Mouse (Mus musculus) limb, embryonic 11.5 days (tissue): ENCODE results near the gene Ulk4. TPM values are rescaled to one million over a fixed set of nuclear protein-coding genes. Genes with fewer than 3 reads are reported as not detected.

Experiments used
- ATAC-seq: fragments of 200-750 bp; cut with Nextera tagmentation; 2 replicates; pipeline ENCODE4 v1.8.0; 2017; ENCODE audit warnings: low read depth; ENCODE audit not compliant: insufficient number of reproducible peaks, low FRiP score, low TSS enrichment
- DNase-seq: peaks from one replicate; pipeline ENCODE4 v3.0.0-alpha.2; 2015; ENCODE audit warnings: low spot score
- H3K27ac ChIP-seq: fragments of 300-500 bp; sonication (generic); replicated peaks from 2 replicates; pipeline ENCODE4 v1.5.1; 2014; ENCODE audit warnings: low read depth, mild to moderate bottlenecking, low read length
- H3K27me3 ChIP-seq: fragments of 300-500 bp; sonication (generic); 2 replicates; pipeline ENCODE4 v1.6.1; 2014; ENCODE audit warnings: mild to moderate bottlenecking, low read length, mixed read lengths; ENCODE audit not compliant: control insufficient read depth, insufficient read depth
- H3K36me3 ChIP-seq: fragments of 300-500 bp; sonication (generic); 2 replicates; pipeline ENCODE4 v1.6.1; 2014; ENCODE audit warnings: mild to moderate bottlenecking, low read length, moderate library complexity, mixed read lengths; ENCODE audit not compliant: control insufficient read depth, insufficient read depth
- H3K4me1 ChIP-seq: fragments of 300-500 bp; sonication (generic); 2 replicates; pipeline ENCODE4 v1.6.1; 2014; ENCODE audit warnings: low read length, mixed read lengths; ENCODE audit not compliant: control insufficient read depth, insufficient read depth
- H3K4me2 ChIP-seq: fragments of 300-500 bp; sonication (generic); 2 replicates; pipeline ENCODE4 v1.6.1; 2014; ENCODE audit warnings: low read depth, mild to moderate bottlenecking, moderate library complexity; ENCODE audit not compliant: severe bottlenecking
- H3K4me3 ChIP-seq: fragments of 300-500 bp; sonication (generic); 2 replicates; pipeline ENCODE4 v1.5.1; 2014; ENCODE audit warnings: low read depth, low read length
- H3K9ac ChIP-seq: fragments of 300-500 bp; sonication (generic); 2 replicates; pipeline ENCODE4 v1.6.1; 2014; ENCODE audit warnings: mild to moderate bottlenecking, low read length
- H3K9me3 ChIP-seq: fragments of 300-500 bp; sonication (generic); 2 replicates; pipeline ENCODE4 v1.6.1; 2016; ENCODE audit warnings: low read length; ENCODE audit not compliant: control insufficient read depth
- WGBS: fragments of 180-500 bp; shearing (Covaris S2); extraction: QIAGEN DNeasy Blood & Tissue Kit; methylation state at CpG from one replicate; pipeline ENCODE4 v1.1.7; 2014; 5-methylcytosine and 5-hydroxymethylcytosine counted together
- polyA plus RNA-seq: library from polyadenylated mRNA; unstranded; fragments of >200 nt; fragmentation: Nextera tagmentation; extraction: Ambion mirVana; gene quantifications from 2 replicates; pipeline ENCODE4 v1.2.1, GENCODE M21; 2014

The Ulk4 gene
- polyA plus RNA-seq, 1 experiment from 2014 or later, result 147 TPM

DNA sequence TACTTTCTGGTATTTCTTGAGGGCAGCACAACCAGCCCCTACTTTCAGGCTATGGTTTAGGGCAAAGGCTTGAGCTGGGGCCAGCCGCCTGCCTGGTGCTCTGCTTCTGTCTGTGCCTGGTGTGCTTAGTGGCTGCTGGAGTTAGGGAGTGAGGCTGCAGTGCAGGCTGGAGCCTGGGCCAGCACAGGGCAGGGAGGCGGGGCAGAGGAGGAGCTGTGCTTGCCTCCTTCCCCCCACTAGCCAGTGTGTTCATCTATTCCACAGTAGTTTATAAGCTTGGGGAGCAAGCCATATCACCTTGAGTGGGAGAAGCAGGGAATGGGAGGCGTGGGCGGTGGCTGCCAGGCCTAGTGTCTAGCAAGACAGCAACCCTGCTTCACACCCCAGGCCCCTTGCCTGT is 313.9 kb downstream of the Ulk4 start:
- Histone ChIP-seq H3K36me3 (peaks cover 70% of the 10 kb centered on the region), H3K9me3 (no peaks in the 10 kb centered on the region), H3K4me2 (no peak overlapping the region), H3K4me1 (no peaks in the 10 kb centered on the region), H3K27ac (no peak overlapping the region), H3K9ac (no peak overlapping the region), H3K4me3 (no peak overlapping the region), H3K27me3 (no peaks in the 10 kb centered on the region)
- DNase-seq (no peak), ATAC-seq (no peak)
- 91% methylated on average over 4 of the region's 4 CpGs for WGBS

GRCm38 (mm10) chr9:120961969-120962700 is 314.9 kb downstream of the Ulk4 start:
- H3K27me3 ChIP-seq, result no peaks in the 10 kb centered on the region
- H3K36me3 ChIP-seq, result peaks cover 74% of the 10 kb centered on the region
- H3K27ac ChIP-seq, result no peak overlapping the region; the same call in 1 of the 2 replicates
- ATAC-seq, result no peak
- no peak overlapping the region for H3K4me2 ChIP-seq
- H3K9ac ChIP-seq, result no peak overlapping the region
- DNase-seq, result no peak
- no peak overlapping the region for H3K4me3 ChIP-seq
- H3K4me1 ChIP-seq, result no peaks in the 10 kb centered on the region
- H3K9me3 ChIP-seq, result no peaks in the 10 kb centered on the region
- 81% methylated on average over 3 of the region's 3 CpGs for WGBS

DNA sequence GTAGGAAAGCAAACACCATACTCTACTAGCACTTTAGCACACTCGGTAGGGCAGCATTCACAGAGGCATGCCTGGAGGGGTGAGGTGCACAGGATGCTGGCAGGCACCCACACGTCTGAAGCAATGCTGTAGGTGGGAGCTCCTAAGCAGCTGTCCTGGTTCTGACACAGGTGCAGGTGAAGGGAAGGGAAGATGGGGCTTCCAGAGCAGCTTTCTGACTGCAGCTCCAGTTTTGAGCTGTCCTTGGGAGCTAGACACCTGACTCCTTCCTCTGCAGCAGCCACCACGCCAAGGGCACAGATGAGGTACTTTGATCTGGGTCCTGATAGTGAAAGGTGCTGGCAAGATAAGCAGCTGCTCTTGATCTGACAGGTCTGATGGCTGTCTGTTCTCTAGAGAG is 315.5 kb downstream of the Ulk4 start:
- Histone ChIP-seq H3K9ac (no peak overlapping the region), H3K4me2 (no peak overlapping the region), H3K36me3 (peaks cover 77% of the 10 kb centered on the region), H3K9me3 (no peaks in the 10 kb centered on the region), H3K27me3 (no peaks in the 10 kb centered on the region), H3K4me1 (no peaks in the 10 kb centered on the region), H3K27ac (no peak overlapping the region; the same call in 1 of the 2 replicates), H3K4me3 (no peak overlapping the region)
- 74% methylated on average over 3 of the region's 3 CpGs for WGBS
- DNase-seq, result no peak
- ATAC-seq, result no peak

GRCm38 (mm10) chr9:120960611-120961010 is 316.4 kb downstream of the Ulk4 start:
- Histone ChIP-seq H3K9me3 (no peaks in the 10 kb centered on the region), H3K27me3 (no peaks in the 10 kb centered on the region), H3K36me3 (peaks cover 80% of the 10 kb centered on the region), H3K4me1 (no peaks in the 10 kb centered on the region), H3K4me2 (no peak overlapping the region), H3K27ac (no peak overlapping the region), H3K9ac (no peak overlapping the region), H3K4me3 (no peak overlapping the region)
- WGBS, result 89% methylated on average over 4 of the region's 4 CpGs
- DNase-seq (no peak), ATAC-seq (no peak)

- ATAC-seq (no peak), DNase-seq (no peak)
- Histone ChIP-seq H3K27me3 (no peaks in the 10 kb centered on the region), H3K9me3 (no peaks in the 10 kb centered on the region), H3K9ac (no peak overlapping the region), H3K27ac (no peak overlapping the region), H3K4me2 (no peak overlapping the region), H3K4me3 (no peak overlapping the region), H3K4me1 (no peaks in the 10 kb centered on the region), H3K36me3 (peaks cover 79% of the 10 kb centered on the region)
- WGBS, result 91% methylated on average over 4 of the region's 4 CpGs
These were observed 317.8 kb downstream of the Ulk4 start for GRCm38 (mm10) chr9:120959225-120959624.

GRCm38 (mm10) chr9:120958560-120958959 is 318.4 kb downstream of the Ulk4 start:
- WGBS, result 95% methylated on average over 6 of the region's 6 CpGs
- no peak overlapping the region for H3K4me2 ChIP-seq
- DNase-seq (no peak), ATAC-seq (no peak)
- no peak overlapping the region for H3K9ac ChIP-seq
- no peak overlapping the region for H3K4me3 ChIP-seq
- H3K4me1 ChIP-seq, result no peaks in the 10 kb centered on the region
- H3K9me3 ChIP-seq, result no peaks in the 10 kb centered on the region
- no peak overlapping the region for H3K27ac ChIP-seq
- H3K36me3 ChIP-seq, result peaks cover 81% of the 10 kb centered on the region
- no peaks in the 10 kb centered on the region for H3K27me3 ChIP-seq

GRCm38 (mm10) chr9:120958051-120958450 is 318.9 kb downstream of the Ulk4 start:
- DNase-seq, result no peak

GRCm38 (mm10) chr9:120951947-120952346 is 325.1 kb downstream of the Ulk4 start:
- 83% methylated on average over 3 of the region's 3 CpGs for WGBS
- H3K36me3 ChIP-seq, result peaks cover 62% of the 10 kb centered on the region
- no peak overlapping the region for H3K9ac ChIP-seq
- ATAC-seq, result no peak
- H3K9me3 ChIP-seq, result no peaks in the 10 kb centered on the region
- H3K27ac ChIP-seq, result no peak overlapping the region
- 0 out of 2 replicates have a peak, but pooled peaks cover 3% of the 10 kb centered on the region for H3K4me1 ChIP-seq
- H3K27me3 ChIP-seq, result no peaks in the 10 kb centered on the region
- no peak overlapping the region for H3K4me2 ChIP-seq
- no peak overlapping the region for H3K4me3 ChIP-seq
- DNase-seq, result no peak

More at GRCm38 (mm10) chr9:120958051-120958450, 318.9 kb downstream of the Ulk4 start:
- H3K36me3 ChIP-seq, result peaks cover 83% of the 10 kb centered on the region
- no peak overlapping the region for H3K4me2 ChIP-seq
- H3K9ac ChIP-seq, result no peak overlapping the region
- H3K4me3 ChIP-seq, result no peak overlapping the region
- no peak overlapping the region for H3K27ac ChIP-seq
- ATAC-seq, result no peak
- H3K9me3 ChIP-seq, result no peaks in the 10 kb centered on the region
- H3K4me1 ChIP-seq, result no peaks in the 10 kb centered on the region
- no peaks in the 10 kb centered on the region for H3K27me3 ChIP-seq
- 86% methylated on average over 5 of the region's 5 CpGs for WGBS

GRCm38 (mm10) chr9:120950761-120951160 is 326.2 kb downstream of the Ulk4 start:
- Histone ChIP-seq H3K36me3 (peaks cover 50% of the 10 kb centered on the region), H3K4me1 (0 out of 2 replicates have a peak, but pooled peaks cover 3% of the 10 kb centered on the region), H3K9me3 (no peaks in the 10 kb centered on the region), H3K9ac (no peak overlapping the region), H3K27ac (no peak overlapping the region), H3K27me3 (no peaks in the 10 kb centered on the region), H3K4me3 (no peak overlapping the region), H3K4me2 (no peak overlapping the region)
- no peak for ATAC-seq
- no peak for DNase-seq
- 94% methylated on average over 12 of the region's 12 CpGs for WGBS
